Mouse (Mus musculus) cortical plate, adult 2 months (tissue): Measurements from ENCODE around the gene Snrpc.

Experiments
- CTCF ChIP-seq: fragments of 200-500 bp; IDR thresholded peaks from 2 replicates; pipeline ENCODE4 v1.5.1; 2011; ENCODE audit warnings: mild to moderate bottlenecking, control low read depth, low read length; ENCODE audit not compliant: insufficient read depth; ENCODE audit errors: extremely low read depth
- POLR2A ChIP-seq: fragments of 200-500 bp; IDR thresholded peaks from 2 replicates; pipeline ENCODE4 v1.6.1; 2011; ENCODE audit warnings: mild to moderate bottlenecking, low read length, control low read depth; ENCODE audit not compliant: insufficient read depth; ENCODE audit errors: extremely low read depth

DNA sequence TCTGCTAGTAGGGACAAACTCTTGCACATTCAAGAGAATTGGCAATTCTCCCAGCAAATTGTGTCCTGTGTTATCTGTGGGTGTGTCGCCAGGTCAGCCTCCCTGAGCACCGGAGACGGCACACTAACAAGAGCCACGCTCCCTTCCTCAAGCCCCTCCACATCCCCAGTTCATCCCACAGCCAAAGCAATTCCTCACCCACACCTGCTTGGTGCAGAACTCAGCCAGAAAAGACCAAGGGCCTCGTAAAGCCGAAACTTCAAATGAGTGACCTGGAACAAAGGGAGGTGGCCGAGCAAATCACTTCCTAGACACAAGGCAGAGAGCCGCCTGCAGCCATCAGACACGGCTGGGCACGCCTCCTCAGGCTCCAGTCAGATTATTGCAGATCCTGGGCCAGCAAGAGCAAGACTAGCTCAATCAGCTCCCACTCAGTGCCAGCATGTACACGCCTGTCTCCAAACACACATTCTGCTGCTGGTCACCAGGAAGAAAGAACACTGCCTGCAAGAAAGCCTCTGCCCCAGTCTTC lies 40.5 kb upstream of the Snrpc start:
- TF ChIP-seq CTCF = no peak
- no peak for TF ChIP-seq POLR2A
